Mouse (Mus musculus): Measurements from ENCODE around the gene Muc3. TPM values are rescaled to one million over a fixed set of nuclear protein-coding genes. Genes with fewer than 3 reads are reported as not detected.
A peak's percentile ranks its signal among the peaks of the same experiment; 100 is the strongest.

Muc3 gene
- polyA plus RNA-seq, 1 experiment, result not detected

DNA sequence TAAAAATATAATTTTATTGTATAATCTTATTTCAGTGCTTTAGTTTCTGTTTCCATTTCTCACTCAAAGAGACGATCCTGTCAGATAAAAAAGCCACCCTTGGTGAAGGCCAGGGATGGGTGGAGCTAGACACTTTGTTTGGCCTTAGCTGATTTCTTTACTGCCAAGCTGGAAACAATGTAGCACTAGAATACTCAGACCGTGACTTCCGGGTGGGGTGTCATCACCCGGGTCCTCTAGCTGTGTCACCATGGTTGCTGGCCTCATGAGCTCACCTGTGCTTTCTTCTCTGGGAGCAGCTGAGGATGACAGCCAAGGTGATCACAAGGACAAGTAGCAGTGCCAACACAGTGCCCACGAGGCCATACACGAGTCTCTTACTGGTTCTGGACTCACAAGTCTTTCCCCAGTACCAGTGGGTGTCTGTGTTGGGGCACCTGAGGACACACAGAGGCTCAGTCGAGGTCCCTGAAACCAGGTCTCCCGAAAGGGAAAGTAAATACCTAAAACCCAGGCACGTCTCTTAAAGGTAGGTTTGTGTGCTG is 21.8 kb upstream of the Muc3 start:
- H3K4me1 ChIP-seq (ENCODE audit: control insufficient read depth, insufficient read depth, low read length), result no peaks in the 10 kb centered on the region
- H3K27ac ChIP-seq (ENCODE audit: insufficient read depth, low read length), result no peak overlapping the region
- H3K4me3 ChIP-seq (ENCODE audit: insufficient read depth, low read length), result no peak overlapping the region
- TF ChIP-seq POLR2A (IDR thresholded peaks at IDR 0.05; ENCODE audit: extremely low read depth, insufficient read depth, low read length) (no peak), CTCF (IDR thresholded peaks at IDR 0.05; ENCODE audit: extremely low read depth, insufficient read depth, low read length) (no peak)

DNA sequence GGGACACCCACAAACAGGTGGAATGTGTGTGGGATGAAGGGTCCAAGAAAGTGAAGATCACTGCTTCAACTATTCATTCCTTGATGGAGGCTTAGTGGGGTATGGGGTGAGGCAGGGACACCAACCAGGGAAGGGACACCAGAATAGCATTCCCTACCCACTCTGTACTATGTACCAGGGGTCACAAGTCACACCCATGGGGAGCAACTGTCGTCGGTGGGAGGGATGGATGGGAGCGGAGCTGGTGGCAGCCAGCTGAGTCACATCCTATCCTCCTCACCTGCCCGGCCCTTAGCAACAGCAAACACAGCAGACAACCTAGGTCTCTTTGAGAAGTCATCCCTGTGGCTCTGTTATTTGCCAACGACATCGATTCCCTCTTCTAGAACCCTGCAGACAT is 18.4 kb upstream of the Muc3 start:
- Histone ChIP-seq H3K27ac (ENCODE audit: insufficient read depth, low read length) (no peak overlapping the region), H3K4me3 (ENCODE audit: insufficient read depth, low read length) (no peak overlapping the region)
- TF ChIP-seq CTCF (IDR thresholded peaks at IDR 0.05; ENCODE audit: extremely low read depth, insufficient read depth, low read length), result no peak

GRCm38 (mm10) chr5:137166012-137166411 is 16.9 kb upstream of the Muc3 start:
- TF ChIP-seq POLR2A (IDR thresholded peaks at IDR 0.05; ENCODE audit: extremely low read depth, insufficient read depth, low read length) (no peak), CTCF (IDR thresholded peaks at IDR 0.05; ENCODE audit: extremely low read depth, insufficient read depth, low read length) (no peak)

More for the DNA sequence above, 18.4 kb upstream of the Muc3 start:
- H3K4me1 ChIP-seq (ENCODE audit: control insufficient read depth, insufficient read depth, low read length), result no peaks in the 10 kb centered on the region

GRCm38 (mm10) chr5:137161853-137162252 is 12.7 kb upstream of the Muc3 start:
- no peak for TF ChIP-seq POLR2A (IDR thresholded peaks at IDR 0.05; ENCODE audit: extremely low read depth, insufficient read depth, low read length)
- no peak for TF ChIP-seq CTCF (IDR thresholded peaks at IDR 0.05; ENCODE audit: extremely low read depth, insufficient read depth, low read length)
- H3K27ac ChIP-seq (ENCODE audit: insufficient read depth, low read length), result no peak overlapping the region
- H3K4me1 ChIP-seq (ENCODE audit: control insufficient read depth, insufficient read depth, low read length), result no peaks in the 10 kb centered on the region
- no peak overlapping the region for H3K4me3 ChIP-seq (ENCODE audit: insufficient read depth, low read length)

More at GRCm38 (mm10) chr5:137166012-137166411, 16.9 kb upstream of the Muc3 start:
- H3K4me3 ChIP-seq (ENCODE audit: insufficient read depth, low read length), result no peak overlapping the region
- H3K4me1 ChIP-seq (ENCODE audit: control insufficient read depth, insufficient read depth, low read length), result no peaks in the 10 kb centered on the region
- H3K27ac ChIP-seq (ENCODE audit: insufficient read depth, low read length), result no peak overlapping the region

GRCm38 (mm10) chr5:137159461-137159860 is 10.3 kb upstream of the Muc3 start:
- Histone ChIP-seq H3K4me1 (ENCODE audit: control insufficient read depth, insufficient read depth, low read length) (no peaks in the 10 kb centered on the region), H3K27ac (ENCODE audit: insufficient read depth, low read length) (no peak overlapping the region), H3K4me3 (ENCODE audit: insufficient read depth, low read length) (no peak overlapping the region)
- TF ChIP-seq POLR2A (IDR thresholded peaks at IDR 0.05; ENCODE audit: extremely low read depth, insufficient read depth, low read length) (no peak), CTCF (IDR thresholded peaks at IDR 0.05; ENCODE audit: extremely low read depth, insufficient read depth, low read length) (peak; percentile 48)

- no peak for TF ChIP-seq CTCF (IDR thresholded peaks at IDR 0.05; ENCODE audit: extremely low read depth, insufficient read depth, low read length)
- no peak for TF ChIP-seq POLR2A (IDR thresholded peaks at IDR 0.05; ENCODE audit: extremely low read depth, insufficient read depth, low read length)
- H3K4me1 ChIP-seq (ENCODE audit: control insufficient read depth, insufficient read depth, low read length), result no peaks in the 10 kb centered on the region
- no peak overlapping the region for H3K27ac ChIP-seq (ENCODE audit: insufficient read depth, low read length)
- no peak overlapping the region for H3K4me3 ChIP-seq (ENCODE audit: insufficient read depth, low read length)
These were observed 4.2 kb upstream of the Muc3 start for GRCm38 (mm10) chr5:137153289-137153688.

DNA sequence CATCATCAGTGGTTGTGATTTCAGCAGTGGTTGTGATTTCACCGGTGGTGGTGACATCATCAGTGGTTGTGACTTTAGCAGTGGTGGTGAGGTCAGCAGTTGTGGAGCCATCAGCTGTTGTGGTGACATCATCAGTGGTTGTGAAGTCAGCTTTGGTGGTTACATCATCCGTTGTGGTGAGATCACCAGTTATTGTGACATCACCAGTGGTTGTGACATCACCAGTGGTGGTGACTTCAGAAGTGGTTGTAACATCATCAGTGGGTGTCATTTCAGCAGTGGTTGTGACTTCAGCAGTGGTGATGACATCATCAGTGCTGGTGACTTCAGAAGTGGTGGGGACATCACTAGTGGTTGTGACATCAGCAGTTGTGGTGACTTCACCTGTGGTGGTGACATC is 3.5 kb upstream of the Muc3 start:
- Histone ChIP-seq H3K27ac (ENCODE audit: insufficient read depth, low read length) (no peak overlapping the region), H3K4me3 (ENCODE audit: insufficient read depth, low read length) (no peak overlapping the region), H3K4me1 (ENCODE audit: control insufficient read depth, insufficient read depth, low read length) (no peaks in the 10 kb centered on the region)
- no peak for TF ChIP-seq POLR2A (IDR thresholded peaks at IDR 0.05; ENCODE audit: extremely low read depth, insufficient read depth, low read length)
- no peak for TF ChIP-seq CTCF (IDR thresholded peaks at IDR 0.05; ENCODE audit: extremely low read depth, insufficient read depth, low read length)

DNA sequence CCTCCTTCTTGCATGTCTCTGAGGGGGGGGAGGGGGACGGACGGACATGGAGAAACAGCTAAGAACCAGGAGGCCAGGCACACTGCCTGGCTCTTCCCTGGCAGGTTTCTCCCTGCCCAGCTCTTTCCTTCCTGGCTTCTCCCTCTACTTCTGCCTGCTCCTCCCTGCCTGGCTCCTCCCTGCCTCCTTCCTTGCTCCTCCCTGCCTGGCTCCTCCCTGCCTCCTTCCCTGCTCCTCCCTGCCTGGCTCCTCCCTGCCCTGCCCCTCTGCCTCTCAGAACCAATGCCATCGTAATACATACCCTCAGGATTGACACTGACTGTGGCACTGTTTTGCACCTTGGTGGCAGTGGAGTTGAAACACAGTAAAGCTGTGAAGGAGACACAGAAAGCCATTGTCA is 8.3 kb downstream of the Muc3 start:
- no peak overlapping the region for H3K4me3 ChIP-seq (ENCODE audit: insufficient read depth, low read length)
- no peak overlapping the region for H3K27ac ChIP-seq (ENCODE audit: insufficient read depth, low read length)
- TF ChIP-seq CTCF (IDR thresholded peaks at IDR 0.05; ENCODE audit: extremely low read depth, insufficient read depth, low read length), result no peak
- no peak for TF ChIP-seq POLR2A (IDR thresholded peaks at IDR 0.05; ENCODE audit: extremely low read depth, insufficient read depth, low read length)
- H3K4me1 ChIP-seq (ENCODE audit: control insufficient read depth, insufficient read depth, low read length), result no peaks in the 10 kb centered on the region

DNA sequence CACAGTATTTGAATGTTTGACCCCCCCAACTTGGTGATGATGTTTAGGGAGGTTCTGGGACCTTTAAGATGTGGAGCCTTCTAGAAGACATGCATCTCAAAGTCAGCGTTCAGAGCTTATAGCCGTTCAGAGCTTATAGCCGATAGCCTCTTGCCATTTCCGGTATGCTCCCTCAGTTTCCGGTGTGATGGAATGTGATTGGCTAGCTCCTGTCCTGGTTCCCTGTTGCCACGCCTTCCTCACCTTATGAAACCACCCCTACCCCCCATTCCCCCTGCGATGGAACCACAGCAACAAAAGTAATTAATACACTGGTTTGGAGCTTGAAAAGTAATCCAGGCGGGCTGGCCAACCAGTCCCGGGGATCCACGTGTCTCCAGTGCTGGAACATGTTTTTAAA is 10.1 kb downstream of the Muc3 start:
- no peak overlapping the region for H3K27ac ChIP-seq (ENCODE audit: insufficient read depth, low read length)
- TF ChIP-seq CTCF (IDR thresholded peaks at IDR 0.05; ENCODE audit: extremely low read depth, insufficient read depth, low read length) (no peak), POLR2A (IDR thresholded peaks at IDR 0.05; ENCODE audit: extremely low read depth, insufficient read depth, low read length) (no peak)
- H3K4me3 ChIP-seq (ENCODE audit: insufficient read depth, low read length), result no peak overlapping the region
- no peaks in the 10 kb centered on the region for H3K4me1 ChIP-seq (ENCODE audit: control insufficient read depth, insufficient read depth, low read length)

GRCm38 (mm10) chr5:137134959-137135358 is 14.2 kb downstream of the Muc3 start:
- Histone ChIP-seq H3K4me3 (ENCODE audit: insufficient read depth, low read length) (no peak overlapping the region), H3K27ac (ENCODE audit: insufficient read depth, low read length) (no peak overlapping the region), H3K4me1 (ENCODE audit: control insufficient read depth, insufficient read depth, low read length) (no peaks in the 10 kb centered on the region)
- TF ChIP-seq CTCF (IDR thresholded peaks at IDR 0.05; ENCODE audit: extremely low read depth, insufficient read depth, low read length) (no peak), POLR2A (IDR thresholded peaks at IDR 0.05; ENCODE audit: extremely low read depth, insufficient read depth, low read length) (no peak)
